Mouse (Mus musculus) ZHBTc4 (cell line): ENCODE measurements around the gene Tiam1.
A peak's percentile ranks its signal among the peaks of the same experiment; 100 is the strongest.

ENCODE experiments used
- DNase-seq: peaks from one replicate; pipeline ENCODE4 v3.0.0-alpha.2; 2011; ENCODE audit warnings: low read depth, low spot score

The Tiam1 gene

DNA sequence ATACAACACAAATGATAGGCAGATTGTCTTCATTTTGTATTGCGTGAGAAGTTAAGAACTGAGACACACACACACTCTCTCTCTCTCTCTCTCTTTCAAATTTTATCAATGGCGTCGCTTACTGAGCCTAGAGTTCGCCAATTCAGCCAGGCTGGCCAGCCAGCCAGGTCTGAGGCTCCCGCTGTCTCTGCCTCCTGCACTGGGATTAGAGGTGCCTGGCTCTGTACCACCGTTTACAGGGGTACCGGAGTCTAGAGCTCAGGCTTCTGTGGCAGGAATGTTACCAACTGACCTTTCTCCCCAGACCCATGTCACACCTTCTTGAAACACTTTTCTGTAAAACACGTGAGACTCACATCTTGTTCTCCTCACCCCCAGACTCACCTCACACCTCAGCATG lies 298.1 kb downstream of the Tiam1 start:
- no peak for DNase-seq

DNA sequence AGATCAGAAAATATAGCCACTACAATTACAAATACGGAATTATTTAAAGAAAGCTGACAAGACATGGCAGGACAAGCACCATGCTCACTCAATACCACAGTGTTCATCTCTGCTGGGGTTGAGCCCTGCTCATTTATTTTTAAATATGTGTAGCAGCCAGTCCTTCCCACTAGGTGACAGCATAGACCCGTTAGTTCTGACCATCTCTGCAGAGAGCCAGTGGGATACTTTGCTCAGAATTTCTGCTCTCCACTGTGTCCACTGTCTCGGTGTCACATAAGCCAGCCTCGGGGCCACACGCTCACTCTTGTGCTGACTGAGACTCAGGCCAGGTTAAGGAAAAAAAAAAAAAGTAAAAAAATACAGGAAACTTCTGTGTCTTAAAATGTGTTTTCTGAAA lies 299.0 kb downstream of the Tiam1 start:
- DNase-seq: no peak

DNA sequence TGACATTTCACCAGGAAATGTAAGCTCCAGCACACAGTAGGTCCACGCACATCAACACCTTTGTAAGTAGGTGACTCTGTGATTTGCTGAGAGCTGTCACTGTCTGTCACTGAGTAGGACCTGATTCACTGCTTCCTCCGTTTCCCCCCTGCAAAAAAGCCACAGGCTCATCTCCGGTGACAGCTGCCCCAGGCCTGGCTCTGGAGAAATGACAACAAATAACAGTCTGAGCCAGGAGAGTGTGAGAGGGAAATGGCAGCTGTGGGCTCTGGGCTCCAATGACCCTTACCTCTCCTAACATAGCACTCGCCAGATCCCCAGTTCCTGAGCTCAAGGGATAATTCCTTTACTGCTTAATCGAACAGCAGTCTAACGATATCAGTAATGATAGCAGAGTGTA lies 301.7 kb downstream of the Tiam1 start:
- DNase-seq: no peak

DNA sequence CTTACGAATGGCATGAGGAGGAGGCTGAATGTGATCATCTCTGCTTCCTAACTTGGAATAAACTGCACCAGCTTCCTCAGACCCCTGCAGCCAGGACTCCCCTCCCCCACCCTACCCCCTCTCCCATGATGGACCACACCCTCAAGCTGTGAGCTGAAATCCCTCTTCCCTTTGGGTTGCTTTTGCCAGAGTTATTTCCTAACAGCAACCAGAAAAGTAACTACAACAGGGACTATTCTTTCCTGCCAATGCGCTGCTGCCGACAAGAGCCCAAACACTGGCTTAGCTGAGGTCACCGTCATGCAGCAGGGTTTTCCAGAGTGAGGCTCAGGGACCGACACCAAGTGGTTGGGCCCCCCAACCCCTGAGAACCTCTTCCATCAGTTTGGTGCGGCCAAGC lies 303.2 kb downstream of the Tiam1 start:
- DNase-seq: no peak

GRCm38 (mm10) chr16:89839829-89840228 lies 303.7 kb downstream of the Tiam1 start:
- no peak for DNase-seq

GRCm38 (mm10) chr16:89837096-89837495 lies 306.5 kb downstream of the Tiam1 start:
- DNase-seq: no peak

GRCm38 (mm10) chr16:89835551-89835950 lies 308.0 kb downstream of the Tiam1 start:
- DNase-seq: no peak

DNA sequence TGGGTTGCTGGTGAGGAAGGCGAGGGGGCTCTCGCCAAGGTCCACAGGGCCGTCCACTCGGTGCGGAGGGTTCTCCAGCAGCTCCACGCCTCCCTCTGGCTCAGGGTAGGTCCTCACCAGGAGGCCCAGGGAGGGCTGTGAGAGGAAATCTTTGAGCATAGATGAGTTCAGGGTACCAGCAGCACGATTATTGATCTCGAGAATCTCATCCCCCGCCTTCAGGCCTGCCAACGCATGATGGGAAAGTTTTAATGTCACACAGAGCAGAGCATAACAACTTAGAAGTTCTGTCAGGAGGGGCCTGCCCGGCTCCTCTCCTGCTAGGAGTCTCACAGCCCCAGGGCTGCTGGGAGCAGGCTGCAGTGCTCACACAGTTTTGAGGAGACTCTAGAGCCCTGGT lies 310.6 kb downstream of the Tiam1 start:
- DNase-seq: no peak

- peak; percentile 64 for DNase-seq
These were observed 312.4 kb downstream of the Tiam1 start for GRCm38 (mm10) chr16:89831172-89831571.

GRCm38 (mm10) chr16:89830221-89830648 lies 313.3 kb downstream of the Tiam1 start:
- DNase-seq: no peak

DNA sequence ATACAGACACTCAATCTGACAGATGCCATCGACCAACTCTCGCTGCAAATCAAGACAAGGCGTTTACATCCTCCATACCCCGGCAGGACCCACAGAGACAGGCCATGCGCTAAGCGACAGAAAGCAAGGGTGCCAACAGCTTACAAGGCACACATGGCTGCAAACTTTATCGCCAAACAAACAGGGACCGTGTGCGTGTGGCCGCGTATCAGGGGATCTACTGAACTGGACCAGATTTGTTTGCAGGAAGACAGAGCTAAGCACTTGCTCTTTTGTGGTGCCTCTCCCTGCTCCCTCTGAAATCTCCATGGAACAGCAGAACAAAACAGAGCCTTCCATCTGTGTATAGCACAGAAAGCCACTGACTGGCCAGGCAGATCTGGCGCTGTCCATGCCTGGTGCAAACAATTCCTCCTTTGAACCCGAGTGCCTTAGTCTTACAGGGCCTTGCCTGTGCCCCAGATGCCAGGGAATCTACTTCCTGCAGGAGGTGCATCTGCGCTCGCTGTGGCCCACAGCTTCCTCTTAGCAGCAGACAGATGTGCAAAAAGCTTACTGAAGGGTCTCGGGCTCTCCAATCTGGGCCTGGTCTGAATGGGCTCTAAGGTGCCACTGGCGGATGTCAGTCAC lies 316.0 kb downstream of the Tiam1 start:
- DNase-seq: no peak

GRCm38 (mm10) chr16:89825875-89826274 lies 317.7 kb downstream of the Tiam1 start:
- DNase-seq: no peak

GRCm38 (mm10) chr16:89822882-89823281 lies 320.7 kb downstream of the Tiam1 start:
- DNase-seq: no peak

DNA sequence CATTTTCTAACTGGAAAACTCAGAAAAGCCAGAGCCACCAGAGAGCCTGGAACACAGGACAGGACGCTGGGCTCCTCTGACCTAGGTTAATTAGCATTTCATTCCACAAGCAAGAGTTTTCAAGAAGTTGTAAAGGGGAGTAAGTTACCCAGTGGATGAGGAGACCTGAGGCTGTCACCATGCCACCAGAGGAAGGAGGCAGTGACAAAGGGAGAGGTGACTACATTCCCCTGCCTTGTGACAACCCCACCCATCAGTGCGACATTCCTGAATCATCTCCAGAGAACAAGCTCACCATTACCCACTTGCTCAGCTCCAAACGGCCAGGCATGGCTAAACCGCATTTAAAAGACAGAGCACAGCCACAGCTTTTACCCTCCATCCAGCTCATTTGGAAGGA lies 324.9 kb downstream of the Tiam1 start:
- DNase-seq: peak; percentile 54

DNA sequence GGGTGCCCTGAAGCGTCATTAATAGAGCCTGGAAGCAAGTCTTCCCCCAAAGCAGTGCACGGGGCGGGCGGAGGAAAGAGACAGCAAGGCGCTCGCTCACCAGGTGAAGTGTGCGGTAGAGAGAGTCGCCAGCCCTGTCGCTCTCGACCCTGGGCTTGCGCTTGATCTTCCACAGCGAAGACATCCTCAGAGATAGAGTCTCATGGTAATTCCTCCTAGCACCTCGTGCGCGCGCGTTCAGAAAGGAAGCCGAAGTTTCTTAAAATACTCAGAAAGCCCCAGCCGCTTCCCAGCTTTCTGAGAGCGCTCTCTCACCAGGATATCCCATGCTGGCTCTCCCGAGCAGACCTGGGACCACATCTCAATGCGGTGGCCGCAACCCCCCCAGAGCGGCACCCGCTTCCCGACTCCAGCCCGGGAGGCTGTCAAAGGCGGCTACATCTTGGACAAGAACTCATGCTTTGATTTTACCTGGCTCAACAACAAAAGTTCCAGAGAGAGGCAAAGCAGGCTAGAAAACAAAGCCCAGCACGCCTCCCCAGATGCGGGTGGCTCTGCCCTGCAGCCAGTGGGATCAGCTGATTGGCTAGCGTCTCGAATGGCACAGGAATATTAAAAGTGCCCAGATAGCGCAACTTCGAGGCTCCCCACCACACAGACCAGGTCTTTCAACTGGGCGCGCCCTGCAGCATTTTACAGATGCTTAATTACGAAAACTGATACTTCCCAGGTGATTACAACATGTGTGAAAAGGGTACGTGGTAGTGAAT lies 325.5 kb downstream of the Tiam1 start:
- peak; percentile 25 for DNase-seq

DNA sequence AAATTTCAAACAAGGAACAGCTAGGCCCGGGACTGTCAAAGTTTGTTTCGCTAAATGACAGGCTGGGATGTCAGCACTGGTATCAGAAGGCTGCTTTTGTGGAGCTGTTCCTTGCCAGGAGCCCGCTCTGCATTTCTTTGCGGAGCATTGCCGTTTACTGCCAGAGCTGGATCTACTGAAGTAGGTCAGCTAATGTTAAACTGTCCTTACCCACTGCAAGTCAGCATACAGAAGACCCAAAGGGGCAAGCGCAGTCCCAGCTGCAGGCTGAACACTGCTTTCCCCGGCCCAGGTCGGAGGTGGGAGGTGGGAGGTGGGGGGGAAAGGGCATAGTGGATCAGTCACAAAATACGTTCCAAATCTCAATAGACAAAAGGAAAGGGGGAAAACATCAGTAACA lies 326.3 kb downstream of the Tiam1 start:
- DNase-seq: no peak

DNA sequence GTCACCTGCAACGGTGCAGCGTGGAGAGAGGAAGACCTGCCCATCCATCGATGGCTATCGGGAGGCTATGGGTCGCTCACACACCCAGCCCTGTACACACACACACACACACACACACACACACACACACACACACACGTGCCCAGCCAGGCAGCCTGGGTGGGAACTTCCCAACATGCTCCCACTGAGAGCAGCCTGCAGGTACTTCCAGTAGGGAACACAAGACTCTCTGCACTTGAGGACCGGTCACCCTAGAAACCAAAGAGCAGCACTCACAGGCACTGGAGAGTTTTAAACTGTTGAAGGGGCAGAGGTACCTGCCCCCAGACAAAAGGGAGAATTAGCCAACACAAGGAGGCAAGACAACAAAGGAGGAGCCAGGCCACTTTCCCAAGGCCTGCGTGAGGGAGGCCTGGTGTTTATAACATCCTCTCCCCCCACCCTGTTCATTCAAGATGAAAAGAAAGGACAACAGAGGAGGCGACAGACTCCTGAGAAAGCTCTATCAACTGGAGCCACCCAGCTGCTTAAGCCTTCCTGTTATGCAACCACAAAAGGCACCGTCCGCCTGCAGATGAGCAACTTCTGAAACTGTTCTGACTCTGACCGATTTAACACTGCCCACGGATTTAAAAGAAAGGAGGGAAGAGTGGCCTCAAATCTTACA lies 326.9 kb downstream of the Tiam1 start:
- peak; percentile 53 for DNase-seq

- no peak for DNase-seq
These were observed 330.0 kb downstream of the Tiam1 start for GRCm38 (mm10) chr16:89813536-89813935.

- DNase-seq: no peak
These were observed 330.7 kb downstream of the Tiam1 start for GRCm38 (mm10) chr16:89812891-89813290.

DNA sequence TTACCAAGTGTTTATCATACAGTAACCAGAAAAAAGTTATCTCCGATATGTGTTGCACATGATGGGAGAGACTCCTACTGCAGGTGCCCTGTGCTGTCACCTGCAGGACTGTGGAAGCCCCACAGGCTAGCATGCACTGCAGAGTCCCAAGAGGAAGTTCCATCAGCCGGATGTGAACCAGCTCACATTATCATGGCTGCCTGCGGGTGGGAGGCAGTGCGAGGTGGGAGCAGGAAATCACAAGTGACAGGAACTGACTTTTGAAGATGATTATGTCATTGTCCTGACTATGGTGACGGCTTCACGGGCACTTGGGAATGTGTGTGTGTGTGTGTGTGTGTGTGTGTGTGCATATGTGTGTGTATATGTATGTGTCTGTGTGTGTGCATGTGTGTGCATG lies 333.2 kb downstream of the Tiam1 start:
- DNase-seq: no peak

DNA sequence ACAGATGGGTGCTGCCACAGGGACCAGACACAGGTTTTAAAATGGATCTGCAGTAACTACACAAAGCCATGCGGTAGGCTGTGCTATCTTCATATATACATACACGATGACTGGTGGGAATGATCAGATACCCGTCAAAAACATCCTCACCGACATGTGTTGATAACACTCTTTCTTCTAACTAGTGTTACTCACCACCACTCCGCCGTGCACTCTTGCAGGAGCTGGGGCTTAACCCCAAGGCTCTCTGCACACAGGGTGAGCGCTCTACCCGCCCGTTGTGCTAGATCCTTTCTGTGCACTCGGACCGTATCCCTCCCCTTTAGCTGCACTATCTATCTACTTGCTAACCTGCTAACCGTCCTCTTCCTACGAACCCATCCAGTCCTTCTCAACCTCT lies 335.4 kb downstream of the Tiam1 start:
- no peak for DNase-seq

- DNase-seq: no peak
These were observed 337.6 kb downstream of the Tiam1 start for GRCm38 (mm10) chr16:89805946-89806345.

DNA sequence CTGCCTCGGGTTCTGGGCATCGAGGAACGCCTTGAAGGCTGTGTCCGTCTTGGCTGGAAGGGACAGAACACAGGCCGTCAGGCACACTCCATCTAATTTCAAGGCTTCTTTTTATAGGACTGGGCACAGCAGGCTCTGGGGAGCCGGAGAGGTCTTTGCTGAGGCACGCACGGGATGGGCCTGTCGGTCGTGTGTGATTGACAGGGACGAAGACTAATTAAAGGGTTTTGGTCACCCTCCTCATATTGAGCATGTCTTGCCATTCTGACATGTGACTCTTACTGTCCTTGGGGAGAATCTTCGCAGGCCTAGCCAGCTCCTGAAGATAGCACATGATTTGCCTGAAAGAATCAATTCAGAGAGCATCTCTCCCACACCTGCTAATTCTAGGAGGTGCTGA lies 338.4 kb downstream of the Tiam1 start:
- no peak for DNase-seq
